Mouse (Mus musculus): ENCODE data around the gene Gm20518. TPM values are rescaled to one million over a fixed set of nuclear protein-coding genes. Genes with fewer than 3 reads are reported as not detected.

The Gm20518 gene
- polyA plus RNA-seq, 1 experiment from 2014 or later = 0.15 TPM

DNA sequence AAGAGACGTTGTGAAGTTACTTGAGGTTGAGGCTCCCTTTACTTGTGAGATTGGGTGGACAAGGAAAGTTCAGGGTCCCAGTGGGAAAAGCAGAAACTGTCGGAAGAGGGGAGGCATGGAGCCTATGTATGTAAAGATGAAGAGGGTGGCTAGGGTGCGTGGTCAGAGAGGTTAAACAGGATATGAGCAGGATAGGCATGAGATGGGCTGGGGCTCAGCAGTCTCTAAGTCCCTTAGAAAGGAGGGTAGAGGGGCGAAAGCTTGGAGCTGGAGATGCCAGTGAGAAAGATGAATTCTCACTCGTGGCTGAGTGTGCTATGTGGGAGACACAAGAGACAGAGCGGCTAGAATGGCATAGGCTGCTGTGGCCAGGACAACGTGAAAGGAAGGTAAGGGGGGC, 58.6 kb downstream of the Gm20518 start, which contains the start of gene B830017H08Rik:
TSS of gene B830017H08Rik (plus strand) at position 301 of the 400 bp plus-strand sequence.
- Histone ChIP-seq H3K9me3 (ENCODE audit: control insufficient read depth, low read length) (no peaks in the 10 kb centered on the region), H3K36me3 (ENCODE audit: control insufficient read depth, insufficient read depth, low read length) (no peaks in the 10 kb centered on the region), H3K27me3 (ENCODE audit: control insufficient read depth, insufficient read depth, low read length) (peaks cover 58% of the 10 kb centered on the region), H3K4me3 (ENCODE audit: low read depth, low read length) (peak within 1 kb of the TSS; percentile 56), H3K27ac (ENCODE audit: low read depth, low read length) (peak within 1 kb of the TSS; percentile 47; the same call in 1 of the 2 replicates), H3K4me2 (replicated peaks; ENCODE audit: low read depth, low read length) (peak within 1 kb of the TSS; percentile 99), H3K4me1 (replicated peaks; ENCODE audit: control insufficient read depth, insufficient read depth, low read length) (peaks cover 3% of the 10 kb centered on the region), H3K9ac (ENCODE audit: low read depth, low read length) (peak within 1 kb of the TSS; percentile 61)
- DNase-seq (ENCODE audit: low spot score) (no peak), ATAC-seq (ENCODE audit: low FRiP score) (no peak)
- WGBS = 23% methylated on average over 7 of the region's 7 CpGs

DNA sequence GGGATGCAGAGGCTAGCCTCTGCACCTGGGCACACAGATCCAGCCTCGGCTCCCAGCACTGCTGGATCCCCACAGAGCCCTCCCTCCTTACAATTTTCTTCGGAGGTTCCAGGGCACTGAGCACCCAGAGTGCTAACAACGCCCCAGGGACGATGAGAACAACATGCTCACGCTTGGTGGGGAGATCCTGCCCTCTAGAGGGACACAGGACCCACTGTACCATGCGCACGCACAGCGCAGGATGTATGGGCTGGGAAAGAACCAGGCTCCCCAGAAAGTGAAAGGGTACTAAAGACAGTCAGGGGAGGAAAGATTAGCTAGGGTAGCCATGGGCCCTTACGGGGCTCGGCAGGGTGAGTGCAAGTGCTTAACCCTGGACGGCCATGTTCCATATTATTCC, 59.7 kb downstream of the Gm20518 start:
- Histone ChIP-seq H3K4me2 (replicated peaks; ENCODE audit: low read depth, low read length) (no peak overlapping the region), H3K27me3 (ENCODE audit: control insufficient read depth, insufficient read depth, low read length) (peaks cover 56% of the 10 kb centered on the region), H3K4me3 (ENCODE audit: low read depth, low read length) (no peak overlapping the region), H3K9me3 (ENCODE audit: control insufficient read depth, low read length) (no peaks in the 10 kb centered on the region), H3K36me3 (ENCODE audit: control insufficient read depth, insufficient read depth, low read length) (no peaks in the 10 kb centered on the region), H3K9ac (ENCODE audit: low read depth, low read length) (no peak overlapping the region), H3K4me1 (replicated peaks; ENCODE audit: control insufficient read depth, insufficient read depth, low read length) (peaks cover 3% of the 10 kb centered on the region), H3K27ac (ENCODE audit: low read depth, low read length) (no peak overlapping the region)
- DNase-seq (ENCODE audit: low spot score) (no peak), ATAC-seq (ENCODE audit: low FRiP score) (no peak)
- WGBS = 16% methylated on average over 11 of the region's 11 CpGs

DNA sequence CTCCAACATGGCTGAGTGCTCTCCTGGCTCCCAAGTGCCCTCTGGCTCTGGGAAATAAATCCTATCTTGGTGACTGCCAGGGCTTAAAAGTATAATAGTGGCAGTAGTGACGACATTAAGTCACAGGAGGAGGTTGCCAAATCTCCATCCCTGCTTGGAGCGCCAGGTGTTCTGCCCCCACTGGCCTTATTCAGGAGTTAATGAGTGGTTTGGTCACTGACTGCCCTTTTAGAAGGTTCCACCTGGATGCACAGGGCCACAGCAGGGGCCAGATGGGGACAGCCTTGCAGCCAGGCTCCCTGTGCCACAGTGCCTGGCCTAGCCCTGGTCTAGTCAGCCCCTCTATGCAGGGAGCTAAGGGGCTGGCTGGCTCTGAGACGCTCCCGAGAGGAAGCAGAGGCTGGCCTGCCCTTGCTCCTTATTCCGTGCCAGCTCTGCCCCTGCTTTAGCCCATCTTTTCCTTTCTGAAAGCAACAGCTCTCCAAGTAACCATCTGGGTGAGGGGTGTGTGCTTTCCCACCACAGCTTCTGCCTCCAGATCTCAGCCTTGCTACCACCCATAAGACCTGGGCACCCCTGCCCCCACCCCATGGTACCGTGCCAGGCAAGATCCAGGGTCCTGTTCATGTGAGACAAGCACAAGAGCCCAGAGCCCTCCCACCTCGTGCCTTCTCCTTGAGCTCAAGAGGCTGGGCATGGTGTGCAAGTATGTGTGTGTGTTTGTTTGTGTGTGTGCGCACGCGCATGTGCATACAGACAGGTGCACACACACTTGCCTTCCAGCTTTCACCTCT, 60.9 kb downstream of the Gm20518 start:
- Histone ChIP-seq H3K27ac (ENCODE audit: low read depth, low read length) (no peak overlapping the region), H3K36me3 (ENCODE audit: control insufficient read depth, insufficient read depth, low read length) (no peaks in the 10 kb centered on the region), H3K9ac (ENCODE audit: low read depth, low read length) (no peak overlapping the region), H3K9me3 (ENCODE audit: control insufficient read depth, low read length) (no peaks in the 10 kb centered on the region), H3K4me3 (ENCODE audit: low read depth, low read length) (no peak overlapping the region), H3K27me3 (ENCODE audit: control insufficient read depth, insufficient read depth, low read length) (peaks cover 51% of the 10 kb centered on the region), H3K4me2 (replicated peaks; ENCODE audit: low read depth, low read length) (no peak overlapping the region), H3K4me1 (replicated peaks; ENCODE audit: control insufficient read depth, insufficient read depth, low read length) (peaks cover 3% of the 10 kb centered on the region)
- ATAC-seq (ENCODE audit: low FRiP score) = no peak
- 71% methylated on average over 10 of the region's 10 CpGs for WGBS
- no peak for DNase-seq (ENCODE audit: low spot score)

DNA sequence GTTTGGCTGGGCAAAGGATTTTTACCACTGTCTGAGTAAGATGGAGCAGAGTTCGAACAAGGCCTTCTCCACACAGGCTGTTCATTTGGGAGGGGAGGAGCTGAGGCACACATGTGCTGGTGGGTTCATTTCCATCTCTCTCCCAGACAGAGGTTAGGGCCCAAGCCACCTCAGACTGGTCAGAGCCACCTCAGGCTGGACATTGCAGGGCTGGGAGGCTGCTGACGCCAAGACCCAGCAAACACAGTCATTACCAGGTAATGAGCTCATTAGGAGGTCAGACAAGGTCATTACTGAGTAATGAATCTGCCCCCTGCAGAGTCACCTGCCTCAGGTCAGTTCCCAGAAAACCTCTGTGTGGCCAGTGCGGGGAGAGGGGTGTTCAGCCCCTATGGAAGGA, 62.6 kb downstream of the Gm20518 start:
- 81% methylated on average over 3 of the region's 3 CpGs for WGBS

DNA sequence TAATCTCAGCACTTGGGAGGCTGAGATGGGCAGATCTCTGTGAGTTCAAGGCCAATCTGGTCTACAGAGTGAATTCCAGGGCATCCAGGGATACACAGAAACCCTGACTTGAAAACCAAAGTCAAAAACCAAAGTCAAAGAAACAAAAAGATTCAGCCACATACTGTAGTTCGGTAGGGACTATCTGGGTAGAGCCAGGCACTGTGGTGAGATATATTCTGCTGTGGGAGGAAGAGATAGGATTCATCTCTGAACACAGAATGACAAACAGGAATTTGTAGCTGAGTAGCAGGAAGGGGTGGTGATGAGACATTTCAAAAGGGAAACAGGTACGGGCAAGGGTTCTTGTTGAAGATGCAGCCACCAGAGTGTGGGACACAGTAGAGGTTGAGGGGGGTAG, 63.2 kb downstream of the Gm20518 start:
- Histone ChIP-seq H3K27ac (ENCODE audit: low read depth, low read length) (no peak overlapping the region), H3K4me1 (replicated peaks; ENCODE audit: control insufficient read depth, insufficient read depth, low read length) (peaks cover 3% of the 10 kb centered on the region), H3K4me3 (ENCODE audit: low read depth, low read length) (no peak overlapping the region), H3K9me3 (ENCODE audit: control insufficient read depth, low read length) (no peaks in the 10 kb centered on the region), H3K27me3 (ENCODE audit: control insufficient read depth, insufficient read depth, low read length) (peaks cover 29% of the 10 kb centered on the region), H3K4me2 (replicated peaks; ENCODE audit: low read depth, low read length) (no peak overlapping the region), H3K9ac (ENCODE audit: low read depth, low read length) (no peak overlapping the region), H3K36me3 (ENCODE audit: control insufficient read depth, insufficient read depth, low read length) (no peaks in the 10 kb centered on the region)
- WGBS = 92% methylated on average over 2 of the region's 2 CpGs
- ATAC-seq (ENCODE audit: low FRiP score) (no peak), DNase-seq (ENCODE audit: low spot score) (no peak)

More for the DNA sequence above, 62.6 kb downstream of the Gm20518 start:
- Histone ChIP-seq H3K27ac (ENCODE audit: low read depth, low read length) (no peak overlapping the region), H3K36me3 (ENCODE audit: control insufficient read depth, insufficient read depth, low read length) (no peaks in the 10 kb centered on the region), H3K4me1 (replicated peaks; ENCODE audit: control insufficient read depth, insufficient read depth, low read length) (peaks cover 3% of the 10 kb centered on the region), H3K9me3 (ENCODE audit: control insufficient read depth, low read length) (no peaks in the 10 kb centered on the region), H3K9ac (ENCODE audit: low read depth, low read length) (no peak overlapping the region), H3K4me3 (ENCODE audit: low read depth, low read length) (no peak overlapping the region), H3K27me3 (ENCODE audit: control insufficient read depth, insufficient read depth, low read length) (peaks cover 35% of the 10 kb centered on the region), H3K4me2 (replicated peaks; ENCODE audit: low read depth, low read length) (no peak overlapping the region)
- ATAC-seq (ENCODE audit: low FRiP score) = no peak
- DNase-seq (ENCODE audit: low spot score) = no peak

DNA sequence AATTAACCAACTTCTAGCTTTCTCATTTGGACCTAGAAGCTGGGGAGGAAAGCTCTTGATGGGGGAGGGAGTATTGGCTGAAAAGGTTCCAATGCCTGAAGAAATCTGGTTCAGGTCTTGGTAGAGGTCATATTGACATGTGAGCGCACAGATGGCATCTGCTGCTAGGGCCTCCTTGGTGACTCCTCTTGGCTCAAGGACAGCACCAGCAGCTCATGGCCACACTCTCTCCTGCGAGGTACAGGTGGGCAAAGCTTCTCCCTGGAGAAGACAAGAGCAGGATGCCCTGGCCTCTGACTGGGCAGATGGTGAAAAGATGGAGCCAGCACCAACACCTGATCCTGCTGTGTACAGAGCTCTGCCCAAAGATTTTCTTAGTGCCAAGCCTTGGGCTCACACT, 65.0 kb downstream of the Gm20518 start:
- Histone ChIP-seq H3K4me1 (replicated peaks; ENCODE audit: control insufficient read depth, insufficient read depth, low read length) (peaks cover under 1% of the 10 kb centered on the region; the same call in 1 of the 2 replicates), H3K4me2 (replicated peaks; ENCODE audit: low read depth, low read length) (no peak overlapping the region), H3K4me3 (ENCODE audit: low read depth, low read length) (no peak overlapping the region), H3K36me3 (ENCODE audit: control insufficient read depth, insufficient read depth, low read length) (no peaks in the 10 kb centered on the region), H3K9ac (ENCODE audit: low read depth, low read length) (no peak overlapping the region), H3K27me3 (ENCODE audit: control insufficient read depth, insufficient read depth, low read length) (peaks cover 11% of the 10 kb centered on the region), H3K27ac (ENCODE audit: low read depth, low read length) (no peak overlapping the region), H3K9me3 (ENCODE audit: control insufficient read depth, low read length) (no peaks in the 10 kb centered on the region)
- 88% methylated on average over 2 of the region's 2 CpGs for WGBS
- no peak for DNase-seq (ENCODE audit: low spot score)
- ATAC-seq (ENCODE audit: low FRiP score) = no peak

DNA sequence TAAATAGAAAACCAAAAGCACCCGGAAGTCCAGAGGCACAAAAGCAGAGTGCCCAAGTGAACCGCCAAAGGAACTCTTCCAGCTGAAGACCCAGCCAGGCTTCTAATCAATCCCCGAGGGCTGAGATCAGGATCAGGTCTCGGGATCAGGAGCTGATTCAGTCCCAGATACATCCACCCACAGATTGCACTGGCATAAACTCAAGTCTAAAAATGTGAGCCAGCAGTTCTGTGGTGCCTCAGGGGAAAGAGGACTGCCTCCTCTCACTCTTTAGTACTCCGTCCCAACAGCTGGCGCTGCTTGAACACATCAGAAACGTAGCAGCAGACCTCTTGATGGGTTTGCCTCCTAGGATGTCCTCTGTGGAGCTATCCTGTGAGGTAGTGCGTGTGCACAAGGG, 74.9 kb downstream of the Gm20518 start:
- no peaks in the 10 kb centered on the region for H3K36me3 ChIP-seq (ENCODE audit: control insufficient read depth, insufficient read depth, low read length)
- H3K27ac ChIP-seq (ENCODE audit: low read depth, low read length) = no peak overlapping the region
- H3K4me3 ChIP-seq (ENCODE audit: low read depth, low read length) = no peak overlapping the region
- ATAC-seq (ENCODE audit: low FRiP score) = no peak
- H3K4me1 ChIP-seq (replicated peaks; ENCODE audit: control insufficient read depth, insufficient read depth, low read length) = no peaks in the 10 kb centered on the region
- no peak overlapping the region for H3K4me2 ChIP-seq (replicated peaks; ENCODE audit: low read depth, low read length)
- DNase-seq (ENCODE audit: low spot score) = no peak
- H3K9me3 ChIP-seq (ENCODE audit: control insufficient read depth, low read length) = no peaks in the 10 kb centered on the region
- WGBS = 79% methylated on average over 8 of the region's 8 CpGs
- peaks cover 16% of the 10 kb centered on the region for H3K27me3 ChIP-seq (ENCODE audit: control insufficient read depth, insufficient read depth, low read length)
- H3K9ac ChIP-seq (ENCODE audit: low read depth, low read length) = no peak overlapping the region

DNA sequence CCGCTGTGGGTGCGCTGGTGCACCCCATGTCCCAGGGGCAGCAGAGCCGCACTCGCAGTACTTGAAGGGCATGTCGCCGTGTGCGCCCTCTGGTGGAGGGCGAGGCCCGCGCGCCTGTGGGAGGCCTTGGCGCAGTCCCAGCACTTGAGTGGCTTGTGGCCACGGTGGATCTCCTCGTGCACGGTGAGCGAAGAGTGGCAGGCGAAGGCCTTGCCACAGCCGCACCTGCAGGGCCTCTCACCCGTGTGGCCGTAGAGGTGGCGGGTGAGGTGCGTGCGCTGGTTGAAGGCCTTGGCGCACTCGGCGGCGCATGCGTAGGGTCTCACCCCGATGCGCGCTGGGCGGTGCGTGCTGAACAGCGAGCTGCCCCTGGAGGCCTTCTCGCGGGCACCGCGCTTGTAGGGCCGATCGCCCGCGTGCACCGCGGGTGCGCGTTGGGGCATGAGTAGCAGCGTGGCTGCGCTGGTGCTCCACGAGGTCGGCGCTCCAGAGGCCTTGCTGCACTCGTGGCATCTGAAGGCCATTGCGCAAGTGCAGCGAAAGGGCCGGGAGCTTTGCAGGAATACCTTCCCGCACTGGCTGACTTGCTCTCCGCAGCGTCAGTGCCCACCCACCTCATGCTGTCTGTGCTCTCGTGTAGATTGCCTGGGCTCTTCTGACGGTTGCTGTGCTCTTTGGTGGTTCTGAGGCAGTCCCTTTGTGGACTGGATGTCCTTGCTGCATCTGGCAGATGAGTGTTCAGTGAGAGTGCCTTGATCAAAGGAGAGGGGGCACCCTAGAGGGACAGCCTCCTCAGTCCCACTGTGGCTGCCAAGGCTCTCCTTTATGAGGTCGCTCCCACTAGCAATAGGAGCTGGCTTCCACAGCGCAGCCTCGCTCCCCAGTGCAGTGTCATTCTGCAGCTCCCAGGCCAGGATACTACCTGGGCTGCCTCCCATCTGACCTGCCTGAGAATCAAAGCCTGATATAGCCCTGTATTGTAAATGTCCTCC, 75.8 kb downstream of the Gm20518 start:
- Histone ChIP-seq H3K27me3 (ENCODE audit: control insufficient read depth, insufficient read depth, low read length) (peaks cover 15% of the 10 kb centered on the region), H3K4me2 (replicated peaks; ENCODE audit: low read depth, low read length) (peak overlapping the region; percentile 90), H3K36me3 (ENCODE audit: control insufficient read depth, insufficient read depth, low read length) (no peaks in the 10 kb centered on the region), H3K9me3 (ENCODE audit: control insufficient read depth, low read length) (no peaks in the 10 kb centered on the region), H3K27ac (ENCODE audit: low read depth, low read length) (no peak overlapping the region), H3K4me3 (ENCODE audit: low read depth, low read length) (peak overlapping the region; percentile 44), H3K4me1 (replicated peaks; ENCODE audit: control insufficient read depth, insufficient read depth, low read length) (no peaks in the 10 kb centered on the region), H3K9ac (ENCODE audit: low read depth, low read length) (peak overlapping the region; percentile 63)
- 2% methylated on average over 61 of the region's 63 CpGs for WGBS
- peak; percentile 90 for ATAC-seq (ENCODE audit: low FRiP score)
- DNase-seq (ENCODE audit: low spot score) = peak; percentile 88

Data from hindbrain, embryonic 11.5 days (tissue).